Mouse (Mus musculus) 3T3-L1 (cell line): ENCODE measurements at regions not wholly inside any gene's neighbourhood (a gene's known extent, or its start where the extent isn't known, plus 50 kb on each side); places are given as distances from the start of the nearest gene placed in this dataset.
"Not testable (repeated sequence)": the region's sequence is repeated elsewhere in the genome, so short reads cannot be mapped to it uniquely, and the experiment has no call there.

Experiments used
- DNase-seq: peaks from one replicate; pipeline ENCODE4 v3.0.0-alpha.2; 2015; ENCODE audit warnings: low read depth, low spot score

- DNase-seq: no peak
Measured at GRCm38 (mm10) chr3:138609749-138610148, 83.8 kb downstream of the Eif4e start.

- DNase-seq: no peak
Measured at GRCm38 (mm10) chr3:138612884-138613653, 87.1 kb downstream of the Eif4e start.

GRCm38 (mm10) chr3:138613680-138614079 lies 87.7 kb downstream of the Eif4e start:
- DNase-seq: no peak

GRCm38 (mm10) chr3:138614899-138615298 lies 88.9 kb downstream of the Eif4e start:
- no peak for DNase-seq

- DNase-seq: peak; percentile 30
Measured at GRCm38 (mm10) chr3:138620263-138620662, 94.3 kb downstream of the Eif4e start.

GRCm38 (mm10) chr3:138624128-138624527 lies 98.1 kb downstream of the Eif4e start:
- no peak for DNase-seq

DNA sequence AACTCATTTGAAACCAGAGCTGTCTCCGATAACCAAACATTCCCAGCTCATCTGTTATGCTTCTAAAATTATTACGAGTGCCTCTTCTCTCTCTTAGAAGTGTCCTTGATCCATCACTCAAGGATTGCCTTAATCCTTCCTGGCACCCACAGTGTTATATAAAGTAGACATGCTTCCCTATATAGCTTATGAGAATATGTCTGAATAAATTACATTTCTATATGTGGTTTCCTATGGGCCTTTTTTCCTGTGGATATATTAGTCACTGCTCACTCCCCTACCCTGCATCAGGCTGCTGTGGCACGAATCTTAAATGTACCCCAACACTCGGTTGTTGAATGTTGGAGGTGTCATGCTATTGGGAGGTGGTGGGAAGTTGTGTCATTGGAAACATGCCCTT lies 100.3 kb downstream of the Eif4e start:
- no peak for DNase-seq

GRCm38 (mm10) chr3:138630231-138630630 lies 104.3 kb downstream of the Eif4e start:
- DNase-seq: no peak

GRCm38 (mm10) chr3:138632086-138632485 lies 106.1 kb downstream of the Eif4e start:
- DNase-seq: no peak

GRCm38 (mm10) chr3:138642026-138642425 lies 100.0 kb upstream of the Tspan5 start:
- peak; percentile 59 for DNase-seq

DNA sequence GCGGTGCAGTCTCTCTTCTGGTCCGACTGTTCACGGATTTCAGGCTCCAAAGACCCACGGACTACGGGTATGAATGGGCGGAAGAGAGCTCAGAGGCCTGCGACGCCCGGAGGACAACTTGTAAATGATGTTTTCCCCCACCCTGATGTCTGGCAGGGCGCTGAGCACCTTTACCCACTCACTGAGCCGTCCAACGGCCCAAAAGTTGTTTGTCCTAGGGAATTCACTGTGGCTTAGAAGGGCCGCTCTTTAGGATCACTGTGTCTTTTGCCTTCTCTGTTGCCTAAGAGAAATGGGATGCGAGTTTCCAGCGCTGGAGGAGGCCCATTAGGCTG lies 98.1 kb upstream of the Tspan5 start:
- no peak for DNase-seq

- DNase-seq: no peak
Measured at GRCm38 (mm10) chr3:138644286-138644951, 97.6 kb upstream of the Tspan5 start.

DNA sequence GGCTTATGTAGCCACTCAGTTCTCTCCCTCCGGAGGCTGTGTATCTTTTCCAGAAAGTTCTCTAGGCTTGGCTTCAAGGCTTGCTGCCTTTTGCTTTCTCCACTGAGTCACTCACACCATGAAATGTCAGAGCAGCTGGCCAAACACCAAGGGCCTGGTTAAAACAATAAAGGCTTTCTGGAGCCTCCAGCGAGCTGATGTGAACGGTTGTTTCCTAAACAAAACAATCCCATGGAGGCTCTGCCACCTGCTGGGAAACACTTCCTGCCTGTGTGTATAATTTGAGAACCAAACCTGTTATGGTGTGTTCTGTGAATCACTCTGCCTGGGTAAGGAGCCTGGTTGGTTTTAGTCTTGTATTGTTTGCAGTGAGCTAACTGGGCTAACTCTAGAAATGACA lies 96.7 kb upstream of the Tspan5 start:
- peak; percentile 62 for DNase-seq

DNA sequence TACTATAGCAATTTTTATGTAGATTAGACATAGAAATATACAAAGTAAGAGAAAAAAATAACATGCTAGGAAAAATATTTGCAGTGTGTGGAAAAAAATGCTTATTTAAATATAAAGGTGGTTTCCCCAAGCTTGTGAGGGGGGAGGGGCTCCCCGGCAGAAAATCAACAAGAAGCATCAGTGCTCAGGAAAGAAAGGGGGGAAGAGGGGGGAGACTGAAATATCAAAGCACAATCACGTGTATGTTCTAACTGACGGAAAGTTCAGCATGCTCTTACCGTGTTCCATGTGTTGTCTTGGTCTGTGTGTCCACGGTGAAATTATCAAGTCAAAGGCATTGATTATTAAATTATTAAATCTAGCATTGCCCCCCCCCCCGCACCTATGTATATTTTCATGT lies 92.3 kb upstream of the Tspan5 start:
- DNase-seq: no peak

DNA sequence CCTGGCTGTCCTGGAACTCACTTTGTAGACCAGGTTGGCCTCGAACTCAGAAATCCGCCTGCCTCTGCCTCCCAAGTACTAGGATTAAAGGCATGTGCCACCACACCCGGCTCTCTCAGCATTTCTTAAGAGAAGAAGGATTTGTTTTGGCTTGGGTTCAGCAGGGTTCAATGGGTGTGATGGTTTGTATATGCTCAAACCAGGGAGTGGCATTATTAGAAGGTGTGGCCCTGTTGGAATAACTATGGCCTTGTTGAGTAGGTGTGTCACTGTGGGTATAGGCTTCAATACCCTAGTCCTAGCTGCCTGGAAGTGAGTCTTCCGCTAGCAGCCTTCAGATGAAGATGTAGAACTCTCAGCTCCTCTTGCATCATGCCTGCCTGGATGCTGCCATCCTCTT lies 91.3 kb upstream of the Tspan5 start:
- not testable (repeated sequence) for DNase-seq

GRCm38 (mm10) chr3:138651361-138652205 lies 90.4 kb upstream of the Tspan5 start:
- DNase-seq: no peak

GRCm38 (mm10) chr3:138652206-138652605 lies 89.8 kb upstream of the Tspan5 start:
- peak; percentile 57 for DNase-seq

- peak; percentile 77 for DNase-seq
Measured at GRCm38 (mm10) chr3:138652685-138653084, 89.3 kb upstream of the Tspan5 start.

DNA sequence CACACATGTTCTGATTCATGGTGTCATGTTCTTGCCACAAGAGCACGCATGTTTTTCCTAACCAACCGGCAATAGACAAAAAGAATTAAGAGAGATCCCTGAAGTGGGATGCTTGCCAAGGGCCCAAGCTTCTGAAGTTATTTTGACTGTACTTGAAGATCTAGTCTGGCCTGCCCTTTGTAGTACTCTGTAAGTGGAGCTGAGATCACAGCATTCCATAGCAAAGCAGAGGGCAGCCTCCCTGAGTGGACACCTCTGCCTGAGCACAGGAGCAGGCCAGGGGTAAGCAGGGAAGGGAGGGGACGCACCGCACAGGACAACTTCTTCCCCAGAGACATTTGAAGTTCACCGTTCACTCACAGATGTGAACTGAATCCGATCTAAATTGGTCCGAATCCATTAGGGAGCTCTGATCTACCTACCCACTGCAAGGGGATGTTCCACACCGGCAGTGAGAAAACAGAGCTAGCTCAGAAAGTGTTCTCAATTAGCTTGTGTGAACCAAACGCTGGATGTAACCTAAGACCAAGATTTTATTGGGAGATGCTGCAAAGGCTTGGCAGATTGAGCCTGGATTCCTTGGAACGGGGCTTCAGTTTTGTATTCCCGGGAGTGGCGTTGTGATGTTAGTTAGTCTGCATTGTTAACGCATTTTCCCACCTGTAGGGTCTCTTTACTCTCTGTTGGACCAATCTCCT lies 88.3 kb upstream of the Tspan5 start:
- DNase-seq: peak; percentile 11

DNA sequence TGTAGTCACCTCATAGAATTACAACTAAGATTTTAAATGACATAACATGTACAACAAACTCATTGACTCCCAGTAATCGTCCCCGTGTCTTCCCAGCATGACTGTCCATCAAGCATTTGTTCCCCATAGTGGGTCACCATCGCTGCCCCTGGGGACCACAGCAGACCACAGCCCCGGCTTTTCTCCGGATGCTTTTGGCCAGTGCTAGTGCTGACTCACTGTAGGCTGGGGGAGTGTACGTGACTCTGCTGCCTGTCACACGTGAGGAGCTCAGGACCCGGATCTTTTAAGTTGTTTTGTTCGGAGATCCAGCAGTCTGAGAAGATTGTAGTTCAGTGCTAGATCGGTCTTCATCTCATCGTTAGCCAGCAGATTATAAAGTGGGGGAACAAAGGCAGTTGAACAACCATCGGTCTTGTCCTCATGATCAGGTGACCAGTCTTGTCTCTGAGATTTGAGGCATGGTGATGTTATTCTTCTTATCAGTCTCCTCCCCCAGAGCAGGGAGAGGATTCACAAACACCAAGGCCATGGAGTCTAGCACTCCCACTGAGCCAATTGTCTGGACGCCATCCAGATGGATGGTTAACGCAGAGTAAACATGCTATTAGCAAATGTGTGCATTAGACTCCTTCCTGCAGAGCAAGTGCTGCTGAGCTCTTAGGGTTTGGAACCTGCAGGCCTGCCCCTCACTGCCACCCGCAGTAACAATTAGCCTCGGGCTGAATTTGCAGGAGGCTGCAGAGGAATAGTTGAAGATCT lies 87.2 kb upstream of the Tspan5 start:
- DNase-seq: peak; percentile 73

DNA sequence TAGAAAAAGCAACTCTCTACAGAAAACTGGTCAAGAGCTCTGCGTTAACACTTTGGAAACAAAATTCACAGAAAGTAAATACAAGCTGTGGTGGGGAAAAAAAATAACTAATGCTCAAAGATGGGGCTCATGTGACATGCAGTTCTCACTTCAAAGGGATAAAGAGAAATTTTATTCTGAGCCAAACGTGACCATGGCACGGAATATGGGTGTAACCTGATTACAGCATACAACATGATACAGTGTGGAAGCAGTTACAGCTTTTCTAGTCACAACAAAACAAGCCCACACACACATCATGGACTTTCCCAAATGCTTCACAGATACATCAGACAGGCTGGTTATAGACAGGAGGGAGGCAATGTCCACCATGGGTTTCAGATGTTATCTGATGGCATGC lies 86.5 kb upstream of the Tspan5 start:
- peak; percentile 61 for DNase-seq
